Mouse (Mus musculus) olfactory bulb, adult 2 months (tissue): ENCODE measurements at regions not wholly inside any gene's neighbourhood (a gene's known extent, or its start where the extent isn't known, plus 50 kb on each side); places are given as distances from the start of the nearest gene placed in this dataset.

Experiments used
- H3K27ac ChIP-seq: fragments of 200-500 bp; 2 replicates; pipeline ENCODE4 v1.5.1; 2012; ENCODE audit warnings: low read depth, low read length; ENCODE audit not compliant: insufficient read depth
- H3K4me1 ChIP-seq: fragments of 200-500 bp; 2 replicates; pipeline ENCODE4 v1.6.1; 2012; ENCODE audit warnings: low read length; ENCODE audit not compliant: control insufficient read depth, insufficient read depth
- H3K4me3 ChIP-seq: fragments of 200-500 bp; 2 replicates; pipeline ENCODE4 v1.5.1; 2012; ENCODE audit warnings: mild to moderate bottlenecking, low read depth, low read length, moderate library complexity; ENCODE audit not compliant: insufficient read depth
- CTCF ChIP-seq: fragments of 200-500 bp; IDR thresholded peaks from 2 replicates; pipeline ENCODE4 v1.5.1; 2012; ENCODE audit warnings: low read depth, mild to moderate bottlenecking, low read length, moderate library complexity; ENCODE audit not compliant: insufficient read depth
- POLR2A ChIP-seq: fragments of 200-500 bp; IDR thresholded peaks from 2 replicates; pipeline ENCODE4 v1.6.1; 2012; ENCODE audit warnings: mild to moderate bottlenecking, low read depth, low read length, moderate library complexity; ENCODE audit not compliant: insufficient read depth
- WGBS: fragments of 180-500 bp; shearing (Covaris S2); methylation state at CpG from one replicate; pipeline ENCODE4 v1.1.7; 2018; 5-methylcytosine and 5-hydroxymethylcytosine counted together

DNA sequence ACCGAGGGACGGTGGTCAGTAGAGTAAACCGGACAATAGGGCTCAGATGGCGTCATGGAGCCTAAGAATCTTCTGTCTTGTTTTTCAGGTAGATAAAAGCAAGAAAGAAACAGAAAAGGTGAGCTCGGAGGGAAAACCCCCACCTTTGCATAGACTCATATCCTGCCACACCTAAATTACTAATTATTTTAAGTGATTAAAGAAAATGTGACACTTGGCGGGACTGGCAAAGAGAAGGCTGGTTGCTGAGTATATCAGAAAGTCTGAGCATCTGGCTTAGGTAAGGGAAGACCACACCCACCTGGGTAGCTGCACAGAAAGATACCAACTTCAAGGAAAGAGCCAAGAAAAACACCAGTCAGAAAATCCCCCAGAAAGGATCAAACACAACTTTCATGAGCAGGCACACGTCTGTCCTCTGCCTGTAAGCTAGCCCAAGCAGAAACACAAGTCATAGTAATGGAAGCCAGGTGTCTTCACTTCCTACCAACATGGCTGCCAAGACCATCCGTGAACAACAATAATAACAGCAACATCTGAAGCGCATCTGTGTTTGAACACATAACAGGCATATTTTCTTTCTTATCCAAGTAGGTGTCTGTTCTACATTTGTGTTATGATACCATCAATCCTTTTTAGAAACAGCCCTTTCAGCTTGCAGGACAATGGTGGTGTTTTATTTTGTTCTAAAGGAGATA, 198.3 kb upstream of the Jarid2 start:
- WGBS: 91% methylated on average over 9 of the region's 9 CpGs

DNA sequence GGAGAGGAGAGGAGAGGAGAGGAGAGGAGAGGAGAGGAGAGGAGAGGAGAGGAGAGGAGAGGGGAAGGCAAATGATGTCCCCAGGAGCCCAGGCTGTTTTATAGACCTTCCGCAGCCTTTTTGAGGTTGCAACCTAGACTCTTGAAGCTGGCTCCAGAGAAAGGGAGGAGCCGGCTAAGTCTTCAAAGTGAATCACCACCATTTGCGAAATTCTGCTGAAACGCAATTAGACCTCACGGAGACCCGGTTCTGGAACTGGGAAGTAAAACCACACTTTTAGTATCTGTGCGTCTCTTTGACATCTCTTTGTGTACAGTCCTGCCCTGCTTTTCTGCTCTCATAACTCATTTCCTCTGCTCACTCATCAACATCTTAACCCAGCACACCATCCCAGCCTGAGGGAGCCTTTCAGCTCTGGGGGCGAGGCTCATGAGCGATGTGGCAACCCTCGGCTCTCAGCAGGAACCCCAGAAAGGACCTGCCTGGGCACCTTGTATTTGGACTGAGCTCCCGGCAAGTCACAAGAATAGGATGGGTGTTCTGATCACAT, 196.6 kb upstream of the Jarid2 start:
- WGBS: 64% methylated on average over 11 of the region's 11 CpGs
- TF ChIP-seq POLR2A: no peak
- no peak for TF ChIP-seq CTCF
- no peaks in the 10 kb centered on the region; the same call in 1 of the 2 replicates for H3K4me1 ChIP-seq

More for the DNA sequence above, 198.3 kb upstream of the Jarid2 start:
- Histone ChIP-seq H3K4me3 (no peak overlapping the region), H3K4me1 (no peaks in the 10 kb centered on the region; the same call in 1 of the 2 replicates), H3K27ac (no peak overlapping the region)
- no peak for TF ChIP-seq CTCF
- no peak for TF ChIP-seq POLR2A

DNA sequence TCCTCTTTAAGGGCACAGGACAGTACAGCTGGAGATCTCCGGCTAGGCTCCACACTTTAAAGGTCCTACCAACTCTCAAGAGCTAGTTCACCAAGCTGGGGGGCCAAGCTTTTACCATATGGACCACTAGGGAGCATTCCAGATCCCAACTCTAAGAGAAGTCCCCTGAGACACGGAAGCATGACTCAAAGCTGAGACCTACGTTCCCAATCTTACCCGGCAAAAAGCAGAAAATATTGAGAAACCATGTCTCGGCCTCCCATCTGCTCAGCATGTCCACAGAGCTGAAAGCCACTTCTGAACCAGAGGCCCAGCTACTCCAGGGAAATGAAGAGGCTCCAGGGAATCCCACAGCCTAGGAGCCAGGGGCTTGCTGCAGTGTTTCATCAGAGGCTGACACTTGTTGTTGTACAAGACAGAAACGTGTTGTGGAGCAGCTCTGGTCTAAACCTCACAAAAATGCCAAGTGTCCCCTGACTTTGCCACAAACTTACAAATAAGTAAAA, 194.6 kb upstream of the Jarid2 start:
- H3K4me1 ChIP-seq: no peaks in the 10 kb centered on the region; the same call in 1 of the 2 replicates
- WGBS: 96% methylated on average over 6 of the region's 6 CpGs
- TF ChIP-seq CTCF (no peak), POLR2A (no peak)
- H3K27ac ChIP-seq: no peak overlapping the region
- no peak overlapping the region for H3K4me3 ChIP-seq

More for the DNA sequence above, 196.6 kb upstream of the Jarid2 start:
- H3K27ac ChIP-seq: no peak overlapping the region
- no peak overlapping the region for H3K4me3 ChIP-seq

DNA sequence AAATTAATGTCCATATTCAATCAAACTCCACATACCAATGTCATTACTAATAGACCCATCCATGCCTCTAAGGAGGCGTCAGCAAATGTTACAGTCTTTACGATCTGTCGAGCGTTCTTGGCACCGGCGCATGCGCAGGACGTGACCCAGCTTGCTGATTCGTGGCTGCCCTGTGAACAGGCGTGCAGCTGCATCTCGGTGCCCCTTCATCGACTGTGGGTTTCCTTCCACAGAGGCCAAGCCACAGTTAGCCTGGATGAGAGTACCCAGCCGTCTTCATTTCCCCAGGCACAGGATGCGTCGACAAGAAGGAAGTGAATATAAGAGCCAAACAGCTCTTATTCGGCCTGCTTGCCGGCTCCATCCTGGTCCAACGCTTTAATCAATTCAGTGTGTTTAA, 193.8 kb upstream of the Jarid2 start:
- Histone ChIP-seq H3K27ac (no peak overlapping the region), H3K4me1 (no peaks in the 10 kb centered on the region; the same call in 1 of the 2 replicates), H3K4me3 (no peak overlapping the region)
- WGBS: 92% methylated on average over 18 of the region's 18 CpGs
- TF ChIP-seq CTCF: no peak
- no peak for TF ChIP-seq POLR2A

DNA sequence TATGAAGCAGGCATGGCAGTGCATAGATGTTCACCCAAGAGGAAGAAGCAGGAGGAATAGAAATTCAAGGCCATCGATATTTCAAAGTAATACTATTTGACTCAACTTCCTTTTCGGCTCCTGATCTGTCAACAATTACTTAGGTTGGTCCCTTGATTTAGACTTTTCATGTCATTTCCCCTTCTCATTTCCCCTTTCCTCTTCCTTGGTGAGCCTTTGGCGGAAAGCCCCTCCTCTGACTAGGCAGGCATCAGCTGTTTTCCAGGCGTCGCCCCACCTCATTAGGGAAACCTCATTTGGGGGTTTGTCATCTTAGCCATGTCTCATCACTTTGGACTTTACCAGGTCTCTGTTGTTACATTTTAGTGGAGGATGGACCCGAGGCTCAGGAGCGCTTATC, 191.0 kb upstream of the Jarid2 start:
- H3K4me3 ChIP-seq: no peak overlapping the region
- no peak for TF ChIP-seq CTCF
- no peak for TF ChIP-seq POLR2A
- H3K27ac ChIP-seq: no peak overlapping the region
- 95% methylated on average over 7 of the region's 7 CpGs for WGBS
- H3K4me1 ChIP-seq: no peaks in the 10 kb centered on the region

DNA sequence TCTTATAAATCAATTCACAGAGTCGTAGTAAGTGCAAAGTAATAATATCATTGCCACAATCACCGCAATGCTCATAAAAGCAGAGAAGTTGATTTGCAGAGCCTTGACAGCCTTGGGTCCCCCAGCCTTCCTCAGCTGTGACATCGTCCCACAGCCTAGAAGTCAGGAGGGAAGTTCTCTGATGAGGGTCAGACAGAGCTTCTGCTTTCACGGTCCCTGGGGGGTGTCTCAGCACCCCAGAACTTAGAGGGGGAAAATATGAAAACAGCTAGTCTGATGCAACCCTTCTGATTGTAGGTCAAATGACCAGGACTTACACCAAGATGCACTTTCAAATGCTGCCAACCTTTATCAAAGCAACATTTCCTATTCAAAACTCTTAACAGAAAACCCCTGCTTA, 188.9 kb upstream of the Jarid2 start:
- peaks cover 3% of the 10 kb centered on the region for H3K4me1 ChIP-seq
- no peak for TF ChIP-seq POLR2A
- no peak for TF ChIP-seq CTCF
- no peak overlapping the region for H3K27ac ChIP-seq
- WGBS: 93% methylated on average over 4 of the region's 4 CpGs
- H3K4me3 ChIP-seq: no peak overlapping the region

DNA sequence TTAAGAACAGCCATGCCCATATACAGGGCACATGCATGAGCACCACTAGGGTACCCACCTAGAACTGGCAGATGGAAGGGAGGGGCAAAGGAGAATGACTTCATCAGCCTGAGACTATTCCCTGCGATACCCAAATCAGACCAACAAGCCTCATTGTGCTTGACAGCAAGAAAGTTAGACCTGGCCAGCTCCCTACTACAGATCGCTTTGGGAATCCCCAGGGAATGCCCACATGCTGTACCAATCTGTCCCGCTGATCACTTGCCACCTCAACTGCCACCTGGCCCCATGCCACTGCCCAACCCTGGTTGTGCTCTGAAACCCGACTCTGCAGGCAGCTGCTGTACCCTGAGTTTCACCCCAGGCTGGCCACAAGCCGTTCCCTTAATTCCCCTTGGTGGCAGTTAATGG, 188.0 kb upstream of the Jarid2 start:
- no peak overlapping the region for H3K27ac ChIP-seq
- H3K4me3 ChIP-seq: no peak overlapping the region
- WGBS: 64% methylated on average over 5 of the region's 5 CpGs
- no peak for TF ChIP-seq POLR2A
- TF ChIP-seq CTCF: no peak
- H3K4me1 ChIP-seq: peaks cover 3% of the 10 kb centered on the region

DNA sequence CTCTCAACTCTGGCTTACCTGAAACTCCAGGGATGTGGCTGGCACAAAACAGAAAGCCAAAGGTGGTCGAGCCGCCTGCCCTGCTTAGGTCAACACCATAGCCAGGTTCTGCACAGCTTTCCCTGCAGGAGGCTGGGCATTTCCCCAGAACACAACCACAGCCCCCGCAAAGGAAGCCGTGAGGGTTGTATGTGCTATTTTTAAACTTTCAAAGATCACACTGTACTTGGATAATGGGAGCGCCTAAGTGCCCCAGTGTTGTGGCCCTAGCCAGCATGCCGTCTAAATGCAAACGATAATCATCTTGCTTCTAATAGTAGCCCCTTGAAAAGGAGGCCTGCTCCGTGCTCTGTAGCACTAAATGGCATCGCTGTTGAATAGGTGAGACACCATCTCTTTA, 184.5 kb upstream of the Jarid2 start:
- Histone ChIP-seq H3K4me3 (no peak overlapping the region), H3K4me1 (peaks cover 3% of the 10 kb centered on the region), H3K27ac (no peak overlapping the region)
- 30% methylated on average over 9 of the region's 9 CpGs for WGBS
- no peak for TF ChIP-seq CTCF
- no peak for TF ChIP-seq POLR2A

DNA sequence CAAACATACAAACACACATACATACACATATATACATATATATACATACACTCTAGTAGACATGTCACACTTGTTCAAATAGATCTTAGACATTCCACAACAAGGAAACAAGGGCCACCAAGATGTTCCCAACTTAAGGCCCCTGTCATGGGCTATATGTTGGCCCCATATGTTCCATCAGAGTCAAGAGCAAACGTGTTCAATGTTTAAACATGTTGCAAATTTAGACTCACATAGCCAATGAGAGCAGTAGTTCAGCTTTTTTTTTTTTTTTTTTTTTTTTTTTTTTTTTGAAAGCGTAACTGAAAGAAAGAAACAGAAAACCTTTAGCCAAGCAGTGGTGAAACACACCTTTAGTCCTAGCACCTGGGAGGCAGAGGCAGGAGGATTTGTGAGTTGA, 183.0 kb upstream of the Jarid2 start:
- Histone ChIP-seq H3K4me1 (peaks cover 3% of the 10 kb centered on the region), H3K4me3 (no peak overlapping the region), H3K27ac (no peak overlapping the region)
- TF ChIP-seq POLR2A: no peak
- TF ChIP-seq CTCF: no peak
- 97% methylated on average over 2 of the region's 2 CpGs for WGBS

DNA sequence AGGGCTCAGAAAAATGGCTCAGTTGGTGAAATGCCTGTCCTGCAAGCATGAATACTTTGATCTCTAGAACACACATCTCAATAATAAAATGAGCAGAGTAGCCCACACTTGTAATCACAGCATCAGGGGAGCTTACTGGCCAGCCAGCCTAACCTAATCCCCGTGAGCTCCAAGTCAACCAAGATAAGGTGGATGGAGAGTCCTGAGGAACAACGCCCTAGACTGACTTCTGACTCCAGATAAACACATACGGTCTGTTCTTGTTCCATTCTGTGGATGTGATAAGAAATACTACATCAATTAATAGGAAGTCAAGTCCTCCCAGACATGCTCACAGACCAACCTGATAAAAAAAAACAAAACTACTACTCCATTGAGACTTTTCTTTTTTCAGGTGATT, 180.4 kb upstream of the Jarid2 start:
- WGBS: 99% methylated on average over 3 of the region's 3 CpGs

More for the DNA sequence above, 180.4 kb upstream of the Jarid2 start:
- no peak overlapping the region for H3K4me3 ChIP-seq
- TF ChIP-seq POLR2A (no peak), CTCF (no peak)
- no peak overlapping the region for H3K27ac ChIP-seq
- H3K4me1 ChIP-seq: peaks cover 3% of the 10 kb centered on the region
